Mouse (Mus musculus): ENCODE data around the gene Mapk7. TPM values are rescaled to one million over a fixed set of nuclear protein-coding genes. Genes with fewer than 3 reads are reported as not detected.

Mapk7 gene
- polyA plus RNA-seq, 1 experiment: 16.6 TPM

- Histone ChIP-seq H3K27ac (ENCODE audit: insufficient read depth, low read depth, low read length) (no peak overlapping the region), H3K27me3 (ENCODE audit: control insufficient read depth, insufficient read depth, low read length) (no peaks in the 10 kb centered on the region), H3K36me3 (ENCODE audit: control insufficient read depth, insufficient read depth, low read length) (no peaks in the 10 kb centered on the region), H3K4me3 (ENCODE audit: low read depth, low read length) (no peak overlapping the region), H3K4me1 (ENCODE audit: control insufficient read depth, insufficient read depth, insufficient read length, low read length) (no peaks in the 10 kb centered on the region)
- 64% methylated on average over 2 of the region's 2 CpGs for WGBS
- TF ChIP-seq POLR2A (IDR thresholded peaks at IDR 0.05; ENCODE audit: low read depth, low read length): no peak
- no peak for TF ChIP-seq CTCF (IDR thresholded peaks at IDR 0.05; ENCODE audit: extremely low read depth, insufficient read length, insufficient replicate concordance, low read depth, low read length)
These were observed 30.1 kb downstream of the Mapk7 start for GRCm38 (mm10) chr11:61464071-61464470.

GRCm38 (mm10) chr11:61449499-61450292 lies 44.5 kb downstream of the Mapk7 start:
- TF ChIP-seq CTCF (IDR thresholded peaks at IDR 0.05; ENCODE audit: extremely low read depth, insufficient read length, insufficient replicate concordance, low read depth, low read length) (no peak), POLR2A (IDR thresholded peaks at IDR 0.05; ENCODE audit: low read depth, low read length) (no peak)

GRCm38 (mm10) chr11:61448599-61449225 lies 45.5 kb downstream of the Mapk7 start:
- 53% methylated on average over 9 of the region's 9 CpGs for WGBS

More at GRCm38 (mm10) chr11:61449499-61450292, 44.5 kb downstream of the Mapk7 start:
- no peaks in the 10 kb centered on the region for H3K4me1 ChIP-seq (ENCODE audit: control insufficient read depth, insufficient read depth, insufficient read length, low read length)
- no peak overlapping the region for H3K4me3 ChIP-seq (ENCODE audit: low read depth, low read length)
- no peaks in the 10 kb centered on the region for H3K27me3 ChIP-seq (ENCODE audit: control insufficient read depth, insufficient read depth, low read length)
- 76% methylated on average over 24 of the region's 24 CpGs for WGBS
- no peaks in the 10 kb centered on the region for H3K36me3 ChIP-seq (ENCODE audit: control insufficient read depth, insufficient read depth, low read length)
- no peak overlapping the region for H3K27ac ChIP-seq (ENCODE audit: insufficient read depth, low read depth, low read length)

GRCm38 (mm10) chr11:61448041-61448440 lies 46.2 kb downstream of the Mapk7 start:
- TF ChIP-seq POLR2A (IDR thresholded peaks at IDR 0.05; ENCODE audit: low read depth, low read length): no peak
- TF ChIP-seq CTCF (IDR thresholded peaks at IDR 0.05; ENCODE audit: extremely low read depth, insufficient read length, insufficient replicate concordance, low read depth, low read length): no peak

More at GRCm38 (mm10) chr11:61448599-61449225, 45.5 kb downstream of the Mapk7 start:
- Histone ChIP-seq H3K27me3 (ENCODE audit: control insufficient read depth, insufficient read depth, low read length) (no peaks in the 10 kb centered on the region), H3K4me1 (ENCODE audit: control insufficient read depth, insufficient read depth, insufficient read length, low read length) (no peaks in the 10 kb centered on the region), H3K4me3 (ENCODE audit: low read depth, low read length) (no peak overlapping the region), H3K36me3 (ENCODE audit: control insufficient read depth, insufficient read depth, low read length) (no peaks in the 10 kb centered on the region), H3K27ac (ENCODE audit: insufficient read depth, low read depth, low read length) (no peak overlapping the region)
- TF ChIP-seq CTCF (IDR thresholded peaks at IDR 0.05; ENCODE audit: extremely low read depth, insufficient read length, insufficient replicate concordance, low read depth, low read length) (no peak), POLR2A (IDR thresholded peaks at IDR 0.05; ENCODE audit: low read depth, low read length) (no peak)

GRCm38 (mm10) chr11:61447296-61447695 lies 46.9 kb downstream of the Mapk7 start:
- H3K4me1 ChIP-seq (ENCODE audit: control insufficient read depth, insufficient read depth, insufficient read length, low read length): no peaks in the 10 kb centered on the region
- H3K36me3 ChIP-seq (ENCODE audit: control insufficient read depth, insufficient read depth, low read length): no peaks in the 10 kb centered on the region
- WGBS: 81% methylated on average over 8 of the region's 8 CpGs
- no peak overlapping the region for H3K27ac ChIP-seq (ENCODE audit: insufficient read depth, low read depth, low read length)
- no peak overlapping the region for H3K4me3 ChIP-seq (ENCODE audit: low read depth, low read length)
- H3K27me3 ChIP-seq (ENCODE audit: control insufficient read depth, insufficient read depth, low read length): no peaks in the 10 kb centered on the region
- TF ChIP-seq CTCF (IDR thresholded peaks at IDR 0.05; ENCODE audit: extremely low read depth, insufficient read length, insufficient replicate concordance, low read depth, low read length) (no peak), POLR2A (IDR thresholded peaks at IDR 0.05; ENCODE audit: low read depth, low read length) (no peak)

More at GRCm38 (mm10) chr11:61448041-61448440, 46.2 kb downstream of the Mapk7 start:
- Histone ChIP-seq H3K27ac (ENCODE audit: insufficient read depth, low read depth, low read length) (no peak overlapping the region), H3K36me3 (ENCODE audit: control insufficient read depth, insufficient read depth, low read length) (no peaks in the 10 kb centered on the region), H3K27me3 (ENCODE audit: control insufficient read depth, insufficient read depth, low read length) (no peaks in the 10 kb centered on the region), H3K4me3 (ENCODE audit: low read depth, low read length) (no peak overlapping the region), H3K4me1 (ENCODE audit: control insufficient read depth, insufficient read depth, insufficient read length, low read length) (no peaks in the 10 kb centered on the region)
- WGBS: 35% methylated on average over 5 of the region's 5 CpGs

- no peaks in the 10 kb centered on the region for H3K4me1 ChIP-seq (ENCODE audit: control insufficient read depth, insufficient read depth, insufficient read length, low read length)
- WGBS: 85% methylated on average over 6 of the region's 6 CpGs
These were observed 50.4 kb downstream of the Mapk7 start for GRCm38 (mm10) chr11:61443807-61444206.

GRCm38 (mm10) chr11:61441670-61442069 lies 52.5 kb downstream of the Mapk7 start:
- no peak overlapping the region for H3K27ac ChIP-seq (ENCODE audit: insufficient read depth, low read depth, low read length)
- TF ChIP-seq POLR2A (IDR thresholded peaks at IDR 0.05; ENCODE audit: low read depth, low read length): no peak
- TF ChIP-seq CTCF (IDR thresholded peaks at IDR 0.05; ENCODE audit: extremely low read depth, insufficient read length, insufficient replicate concordance, low read depth, low read length): no peak
- no peak overlapping the region for H3K4me3 ChIP-seq (ENCODE audit: low read depth, low read length)
- H3K36me3 ChIP-seq (ENCODE audit: control insufficient read depth, insufficient read depth, low read length): no peaks in the 10 kb centered on the region
- no peaks in the 10 kb centered on the region for H3K27me3 ChIP-seq (ENCODE audit: control insufficient read depth, insufficient read depth, low read length)
- no peaks in the 10 kb centered on the region for H3K4me1 ChIP-seq (ENCODE audit: control insufficient read depth, insufficient read depth, insufficient read length, low read length)
- WGBS: 84% methylated on average over 7 of the region's 7 CpGs

More at GRCm38 (mm10) chr11:61443807-61444206, 50.4 kb downstream of the Mapk7 start:
- TF ChIP-seq POLR2A (IDR thresholded peaks at IDR 0.05; ENCODE audit: low read depth, low read length): no peak
- no peak for TF ChIP-seq CTCF (IDR thresholded peaks at IDR 0.05; ENCODE audit: extremely low read depth, insufficient read length, insufficient replicate concordance, low read depth, low read length)
- H3K27ac ChIP-seq (ENCODE audit: insufficient read depth, low read depth, low read length): no peak overlapping the region
- no peaks in the 10 kb centered on the region for H3K36me3 ChIP-seq (ENCODE audit: control insufficient read depth, insufficient read depth, low read length)
- no peaks in the 10 kb centered on the region for H3K27me3 ChIP-seq (ENCODE audit: control insufficient read depth, insufficient read depth, low read length)
- H3K4me3 ChIP-seq (ENCODE audit: low read depth, low read length): no peak overlapping the region

Data from small intestine, adult 2 months (tissue).